8 mouse cellular contexts compared by ENCODE assay signal in the genomic region with DNA sequence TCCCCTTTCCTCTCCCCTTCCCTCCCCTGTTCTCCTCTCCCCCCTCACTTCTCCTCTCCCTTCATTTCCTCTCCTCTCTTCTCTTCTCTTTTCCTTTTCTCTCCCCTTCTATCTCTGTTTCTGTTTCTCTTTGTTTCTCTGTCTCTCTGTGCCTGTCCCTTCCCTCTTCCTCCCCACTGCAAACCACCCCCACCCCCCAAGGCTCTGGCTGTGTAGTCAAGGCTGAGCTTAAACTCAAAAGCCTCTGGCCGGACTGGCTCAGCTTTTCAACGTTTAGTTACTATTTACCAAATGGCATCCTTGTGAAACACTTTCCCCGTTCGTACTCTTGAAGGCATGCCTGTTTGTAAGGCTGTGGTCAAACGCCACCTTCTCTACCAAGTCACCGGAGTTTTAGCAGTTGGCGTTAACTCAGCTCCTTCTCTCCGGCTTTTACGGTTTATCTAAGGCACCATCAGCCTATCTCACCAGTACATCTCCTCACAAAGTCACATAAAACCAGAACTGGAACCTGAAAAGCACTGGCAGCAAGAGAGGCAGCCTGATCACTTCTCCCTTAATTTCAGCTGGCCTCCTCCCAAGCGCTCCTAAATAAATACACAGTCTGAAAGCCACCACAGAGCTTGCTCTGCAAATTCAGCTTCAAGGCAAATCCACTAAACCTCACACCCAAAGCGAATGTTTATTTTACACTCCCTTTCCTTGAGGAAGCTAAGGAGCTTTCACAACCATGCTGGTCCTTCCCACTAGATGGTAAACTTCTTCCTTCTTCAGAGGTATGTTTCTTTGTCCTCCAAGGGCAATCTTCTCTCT. TPM values are rescaled to one million over a fixed set of nuclear protein-coding genes. Genes with fewer than 3 reads are reported as not detected.
DNase-seq lines count a peak whose midpoint lies in the region; ATAC-seq and TF ChIP-seq lines count a peak whose summit lies in the region.
"Had no signal": no experiment of that assay in that cellular context is flagged by ENCODE, and none has a peak within 500 bp of the region (broad histone marks: within the 10 kb centered on the region; RNA-seq: fewer than 3 reads in every experiment).

No protein-coding gene starts in this region.

- peak overlapping the region; percentile 4 to 16; a peak in 3 of 4 replicates for H3K4me3 ChIP-seq in heart, embryonic 14.5 days (ENCODE audit: control insufficient read depth in 1 of 2, insufficient read depth in 1 of 2, low read depth in 1 of 2, low read length in 2 of 2)
- H3K4me3 ChIP-seq in midbrain, postnatal 0 days (ENCODE audit: low read depth, low read length) = no peak overlapping the region

- no peak for TF ChIP-seq CTCF in midbrain, postnatal 0 days (IDR thresholded peaks at IDR 0.05)

- no peaks in the 10 kb centered on the region for H3K9me3 ChIP-seq in heart, embryonic 14.5 days (ENCODE audit: control insufficient read depth, low read length)
- H3K9me3 ChIP-seq in midbrain, postnatal 0 days (ENCODE audit: low read length) = no peaks in the 10 kb centered on the region

- WGBS in heart, embryonic 14.5 days = 14% methylated on average over 11 of the region's 11 CpGs
- 51% methylated on average over 11 of the region's 11 CpGs for WGBS in midbrain, postnatal 0 days

- H3K9ac ChIP-seq in heart, embryonic 14.5 days (ENCODE audit: low read length) = peak overlapping the region; percentile 21; the same call in 1 of the 2 replicates
- H3K9ac ChIP-seq in midbrain, postnatal 0 days (replicated peaks; ENCODE audit: low read length, poor library complexity, severe bottlenecking) = no peak overlapping the region

- ATAC-seq in heart, embryonic 14.5 days (ENCODE audit: insufficient number of reproducible peaks, insufficient read depth, low FRiP score, low read depth) = no peak
- no peak for ATAC-seq in midbrain, postnatal 0 days (ENCODE audit: low FRiP score)

- no peaks in the 10 kb centered on the region for H3K27me3 ChIP-seq in heart, embryonic 14.5 days (ENCODE audit: control insufficient read depth, insufficient read depth, low read length)
- no peaks in the 10 kb centered on the region for H3K27me3 ChIP-seq in midbrain, postnatal 0 days (ENCODE audit: insufficient read depth, low read length)

- H3K36me3 ChIP-seq in heart, embryonic 14.5 days (ENCODE audit: control insufficient read depth, insufficient read depth, low read length) = no peaks in the 10 kb centered on the region
- H3K36me3 ChIP-seq in midbrain, postnatal 0 days (ENCODE audit: insufficient read depth, low read length) = no peaks in the 10 kb centered on the region

- DNase-seq in right cerebral cortex, postnatal 10 days (ENCODE audit: low spot score in 2 of 2) = peak; percentile 35 to 46
- DNase-seq in right cerebral cortex, adult 18-20 months = no peak
- peak; percentile 1 for DNase-seq in layer of hippocampus, adult 9-10 months (ENCODE audit: low spot score)
- DNase-seq in midbrain, postnatal 0 days (ENCODE audit: low spot score) = peak; percentile 14
- no peak for DNase-seq in thymus, postnatal 36 days
- no peak for DNase-seq in urinary bladder, postnatal 4 days (ENCODE audit: low spot score in 2 of 2)

- H3K4me1 ChIP-seq in heart, embryonic 14.5 days (ENCODE audit: control insufficient read depth in 2 of 2, insufficient read depth in 2 of 2, low read length in 2 of 2) = no peaks in the 10 kb centered on the region; a peak in 1 of 4 replicates
- no peaks in the 10 kb centered on the region for H3K4me1 ChIP-seq in midbrain, postnatal 0 days (ENCODE audit: insufficient read depth, low read length)

- no peak overlapping the region for H3K27ac ChIP-seq in heart, embryonic 14.5 days (replicated peaks in 1 of 2; ENCODE audit: control insufficient read depth in 1 of 2, insufficient read depth in 1 of 2, low read depth in 2 of 2, low read length in 2 of 2)
- H3K27ac ChIP-seq in midbrain, postnatal 0 days (ENCODE audit: low read depth, low read length) = no peak overlapping the region

- H3K4me2 ChIP-seq in heart, embryonic 14.5 days (ENCODE audit: low read length) = peak overlapping the region; percentile 52
- H3K4me2 ChIP-seq in midbrain, postnatal 0 days (ENCODE audit: low read depth, low read length, poor library complexity, severe bottlenecking) = no peak overlapping the region; the same call in 1 of the 2 replicates

RNA-seq across cellular contexts. Expression of gene 4930522H14Rik, which starts 19.4 kb away (rescaled TPM):
- not detected in 2 replicates for polyA plus RNA-seq in heart, embryonic 14.5 days (2014; fragmentation: Nextera tagmentation; extraction: Ambion mirVana)
- total RNA-seq in midbrain, postnatal 0 days (2014; rRNA removed) = not detected in 2 replicates
- not detected in 2 replicates for polyA plus RNA-seq in midbrain, postnatal 0 days (2015; fragmentation: Nextera tagmentation; extraction: Ambion mirVana)
- polyA plus RNA-seq: limb, embryonic 11.5 days had no signal

Comparison
In these comparisons a context has a peak if more than half of its experiments do, and no peak if none do; other contexts are left out.
1. DNase-seq: peak in right cerebral cortex, postnatal 10 days (2 of 2), layer of hippocampus, adult 9-10 months (single experiment) and midbrain, postnatal 0 days (single experiment); none in right cerebral cortex, adult 18-20 months (single experiment), thymus, postnatal 36 days (0 of 2) and urinary bladder, postnatal 4 days (0 of 2).